Mouse (Mus musculus) adrenal gland, postnatal 14 days (tissue): Measurements from ENCODE around the gene Olfr71. TPM values are rescaled to one million over a fixed set of nuclear protein-coding genes. Genes with fewer than 3 reads are reported as not detected.

Source experiments
- DNase-seq: peaks from one replicate; pipeline ENCODE4 v3.0.0; 2021; ENCODE audit warnings: mixed read lengths
- long read RNA-seq, 2 experiments: library from polyadenylated mRNA; stranded (forward); transcript quantifications; one replicate each; pipeline ENCODE4 v2.0.0; 2021
- total RNA-seq: library from RNA; stranded (reverse); gene quantifications from 2 replicates; pipeline ENCODE4 v1.2.3, GENCODE M21; 2021

The Olfr71 gene
- not detected in 2 replicates for total RNA-seq
- long read RNA-seq, experiment 1 = 0 reads
- long read RNA-seq, experiment 2 = 0 reads

DNA sequence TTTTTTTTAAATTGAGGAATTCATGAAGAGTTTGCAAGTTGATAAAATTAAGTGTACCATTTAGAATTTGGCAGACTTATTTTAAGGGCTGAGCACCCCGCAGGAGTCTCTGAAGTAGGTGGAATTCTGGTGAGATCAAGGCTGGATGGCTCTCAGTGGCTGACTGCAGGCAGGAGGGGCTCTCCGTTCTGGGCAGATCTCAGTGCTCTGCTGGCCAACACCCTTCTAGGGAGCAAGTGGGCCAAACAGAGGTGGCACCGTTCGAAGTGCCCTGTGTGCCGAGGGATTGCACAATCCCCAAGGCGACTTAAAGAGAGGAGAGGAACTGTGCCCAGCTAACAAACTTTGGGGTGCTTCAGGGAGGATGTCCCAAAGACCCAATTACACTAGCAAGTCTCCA, at the start of gene Olfr71:
Gene Olfr71, minus strand, starts transcription at position 387 of the 400 bp plus-strand sequence.
- peak; percentile 48 for DNase-seq

DNA sequence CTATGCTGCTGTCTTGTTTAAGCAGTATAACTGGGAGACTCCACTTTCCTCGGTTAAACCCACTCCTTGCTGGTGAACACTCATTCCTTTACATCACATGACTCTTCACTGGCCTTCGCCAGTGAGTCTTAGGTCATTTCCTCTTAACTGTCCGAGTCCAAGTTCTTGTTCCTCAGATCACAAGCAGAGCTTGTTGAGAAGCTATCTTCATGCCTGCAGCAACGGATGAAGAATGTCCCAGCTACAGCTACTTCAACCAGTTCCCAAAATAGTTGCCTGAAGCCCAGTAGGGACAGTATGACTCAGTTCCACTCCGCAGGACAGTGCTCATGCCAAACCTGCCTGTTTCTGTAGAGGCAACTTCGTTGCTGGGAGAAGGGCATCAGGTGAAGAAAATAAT, 47.2 kb upstream of the Olfr71 start:
- no peak for DNase-seq

DNA sequence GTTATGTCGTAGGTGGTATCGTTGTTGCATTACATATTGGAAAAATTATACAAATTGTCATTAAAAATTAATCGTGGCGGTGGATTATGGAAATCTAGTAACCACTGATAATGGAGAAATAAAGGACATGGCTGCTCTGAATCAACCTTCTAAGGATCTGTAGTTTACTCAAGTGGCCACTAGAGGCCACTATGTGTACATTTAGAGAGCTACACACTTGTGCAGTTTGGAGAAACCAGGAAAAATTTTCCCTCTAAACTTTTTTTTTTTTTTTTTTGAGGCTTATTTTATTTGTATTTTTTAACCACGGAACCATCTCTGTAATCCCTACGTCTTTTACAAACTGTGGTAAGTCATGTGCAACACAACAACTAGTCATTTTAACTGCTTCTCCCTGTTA, 35.1 kb upstream of the Olfr71 start:
- DNase-seq = peak; percentile 12

DNA sequence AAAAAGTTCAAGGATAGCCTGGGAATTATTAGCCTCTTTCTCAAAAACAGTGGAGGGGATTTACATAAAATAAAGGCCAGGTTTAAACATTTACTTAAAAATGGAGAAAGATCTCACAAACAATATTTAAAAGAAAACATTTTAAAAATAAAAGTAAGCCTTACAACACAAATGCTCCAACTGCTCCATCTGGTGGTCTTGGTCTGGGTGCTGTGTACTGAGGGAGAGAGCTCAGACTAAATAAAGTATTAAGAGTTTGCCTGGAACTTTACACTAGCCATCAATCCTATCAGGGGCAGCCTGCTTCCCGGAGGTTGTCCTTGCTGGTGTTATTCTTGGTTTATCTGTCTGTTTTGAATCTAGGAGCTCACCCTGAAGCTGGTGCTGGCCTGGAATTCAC, 33.0 kb upstream of the Olfr71 start:
- DNase-seq = no peak

DNA sequence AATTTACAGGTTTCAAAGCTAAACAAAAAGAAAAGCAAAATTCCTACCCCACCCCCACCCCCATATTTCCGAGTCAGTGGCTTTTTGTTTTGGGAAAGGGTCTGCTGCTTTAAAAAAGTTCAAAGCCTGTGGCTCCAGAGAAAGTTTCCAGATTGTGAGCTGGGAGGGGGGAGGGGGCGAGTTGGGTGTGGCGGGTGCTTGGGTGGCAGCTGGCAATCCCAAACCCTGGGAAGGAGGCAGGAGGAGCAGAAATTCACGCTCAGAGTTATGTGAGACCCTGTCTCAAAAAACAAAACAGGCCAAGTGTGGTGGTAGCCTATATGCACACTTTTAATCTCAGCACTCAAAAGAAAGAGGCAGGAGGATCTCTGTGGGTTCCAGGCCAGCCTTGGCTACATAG, 32.6 kb upstream of the Olfr71 start:
- no peak for DNase-seq

DNA sequence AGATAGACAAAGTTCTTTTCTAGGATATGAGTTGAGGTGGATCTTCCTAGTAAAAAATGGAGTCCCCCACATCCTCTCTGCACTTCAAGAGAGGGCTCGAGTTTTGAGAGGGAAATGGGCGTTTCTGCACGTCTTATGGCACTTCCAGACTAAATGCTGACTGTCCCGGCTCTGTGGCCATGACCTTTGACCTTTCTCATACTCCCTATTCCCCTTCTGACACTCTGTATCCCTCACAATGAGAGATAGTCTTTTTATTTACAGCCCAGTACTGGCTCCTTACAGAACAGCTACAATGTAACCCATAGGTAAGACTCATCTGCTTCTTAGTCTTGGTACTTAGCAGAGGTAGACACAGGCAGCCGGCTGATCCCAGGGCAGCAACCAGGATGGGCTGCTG, 31.5 kb upstream of the Olfr71 start:
- DNase-seq = no peak

DNA sequence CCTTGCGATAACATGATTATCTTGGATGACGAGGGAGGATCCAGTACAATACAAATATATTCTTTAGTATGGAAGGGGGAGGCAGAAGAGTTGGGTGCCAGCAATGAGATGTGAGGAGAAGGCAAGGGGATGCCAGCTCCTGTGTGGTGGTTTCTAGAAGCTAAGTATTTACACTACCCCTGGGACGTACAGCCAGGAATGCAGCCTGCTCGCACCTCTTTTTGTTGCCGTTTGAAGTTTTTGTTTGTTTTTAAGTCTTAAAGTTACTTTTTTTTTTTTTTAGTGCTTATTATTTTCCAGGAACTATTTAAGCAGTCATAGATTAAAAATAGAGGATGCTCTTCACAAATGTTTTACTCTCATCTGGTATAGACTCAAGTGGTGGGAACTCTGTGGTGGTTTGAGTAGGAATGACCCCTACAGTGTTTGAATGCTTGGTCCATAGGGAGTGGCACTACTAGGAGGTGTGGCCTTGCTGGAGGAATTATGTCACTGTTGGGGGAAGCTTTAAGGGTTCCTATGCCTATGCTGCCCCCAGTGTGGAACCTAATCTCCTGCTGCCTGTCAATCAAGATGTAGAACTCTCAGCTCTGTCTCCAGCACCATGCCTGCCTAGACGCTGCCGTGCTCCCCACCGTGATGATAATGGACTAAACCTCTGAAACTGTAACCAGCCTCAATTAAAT, 29.1 kb upstream of the Olfr71 start:
- no peak for DNase-seq

DNA sequence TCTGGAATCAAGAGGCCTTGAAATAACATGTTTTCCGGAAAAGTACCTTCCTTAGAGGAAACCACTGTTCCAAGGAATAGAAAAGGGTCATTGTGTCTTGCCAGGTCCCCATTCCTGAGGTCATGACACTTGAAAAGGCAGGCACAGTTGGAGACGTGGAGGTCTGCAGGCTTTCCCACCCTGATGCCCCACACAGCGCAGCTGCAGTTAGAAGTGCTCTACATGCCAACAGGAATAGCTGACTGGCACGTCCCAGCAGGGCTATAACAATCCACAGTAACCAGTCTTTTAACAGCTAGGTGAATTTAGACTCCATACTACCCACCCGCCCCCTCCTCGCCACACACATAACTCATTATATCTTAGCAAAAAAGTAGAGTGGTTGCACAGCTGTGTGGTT, 27.1 kb upstream of the Olfr71 start:
- DNase-seq = no peak

DNA sequence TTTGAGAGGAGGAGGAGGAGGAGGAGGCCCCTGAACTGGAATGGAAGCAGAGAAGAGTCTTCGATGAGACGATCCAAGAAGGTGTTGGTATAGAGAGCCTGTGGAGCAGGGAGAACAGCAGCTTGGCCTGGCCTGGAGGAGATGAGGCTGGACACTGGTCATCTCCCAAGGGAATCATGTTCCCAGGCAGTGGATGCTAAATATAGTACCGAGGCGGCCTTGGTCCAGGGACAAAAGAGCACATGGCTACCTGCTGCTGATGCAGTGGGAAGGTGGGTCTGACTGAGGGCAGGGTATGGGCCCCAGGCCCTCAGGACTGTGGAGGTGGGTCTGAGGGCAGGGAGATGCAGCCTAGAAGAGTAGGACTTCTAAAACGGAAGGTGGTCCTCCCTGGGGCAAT, 23.1 kb upstream of the Olfr71 start:
- no peak for DNase-seq

DNA sequence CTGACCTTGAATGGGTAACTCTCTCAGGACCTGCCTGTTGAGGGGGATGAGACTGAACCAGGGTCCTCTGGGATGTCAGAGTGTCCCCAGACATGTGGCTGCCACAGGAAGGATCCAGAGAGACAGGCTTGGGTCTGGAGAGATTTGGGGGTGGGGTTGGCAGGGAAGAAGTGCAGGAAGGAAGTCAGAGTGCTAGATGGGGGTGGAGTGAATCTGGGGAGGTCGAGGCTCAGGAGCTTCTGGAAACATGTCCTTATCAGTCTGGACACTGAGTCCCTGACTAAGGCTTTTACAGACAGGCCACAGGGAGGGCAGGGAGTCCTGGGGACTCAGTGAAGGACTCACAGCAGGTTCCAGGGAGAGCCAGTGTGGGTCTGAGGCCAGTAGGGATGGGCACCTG, 22.1 kb upstream of the Olfr71 start:
- DNase-seq = no peak

DNA sequence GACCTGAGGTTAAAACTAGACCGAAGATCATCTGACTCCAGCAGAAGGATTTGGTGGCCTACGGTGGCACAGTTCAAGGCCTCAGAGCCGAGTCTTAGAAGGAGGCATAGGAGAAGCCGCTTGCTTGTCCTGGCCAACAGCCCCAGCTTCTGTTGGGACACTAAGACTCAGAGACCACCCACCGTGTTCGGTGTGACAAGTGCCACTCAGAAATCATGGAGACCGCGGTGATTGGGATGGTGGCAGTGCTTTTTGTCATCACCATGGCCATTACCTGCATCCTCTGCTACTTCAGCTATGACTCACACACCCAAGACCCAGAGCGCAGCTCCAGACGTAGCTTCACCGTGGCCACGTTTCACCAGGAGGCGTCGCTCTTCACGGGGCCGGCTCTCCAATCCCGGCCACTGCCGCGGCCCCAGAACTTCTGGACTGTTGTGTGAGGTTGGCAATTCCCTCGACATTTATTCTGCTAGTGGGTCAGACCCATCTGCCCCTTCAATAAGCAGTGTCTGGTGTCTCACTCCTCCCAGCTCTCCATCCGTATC, 20.8 kb upstream of the Olfr71 start:
- DNase-seq = no peak

DNA sequence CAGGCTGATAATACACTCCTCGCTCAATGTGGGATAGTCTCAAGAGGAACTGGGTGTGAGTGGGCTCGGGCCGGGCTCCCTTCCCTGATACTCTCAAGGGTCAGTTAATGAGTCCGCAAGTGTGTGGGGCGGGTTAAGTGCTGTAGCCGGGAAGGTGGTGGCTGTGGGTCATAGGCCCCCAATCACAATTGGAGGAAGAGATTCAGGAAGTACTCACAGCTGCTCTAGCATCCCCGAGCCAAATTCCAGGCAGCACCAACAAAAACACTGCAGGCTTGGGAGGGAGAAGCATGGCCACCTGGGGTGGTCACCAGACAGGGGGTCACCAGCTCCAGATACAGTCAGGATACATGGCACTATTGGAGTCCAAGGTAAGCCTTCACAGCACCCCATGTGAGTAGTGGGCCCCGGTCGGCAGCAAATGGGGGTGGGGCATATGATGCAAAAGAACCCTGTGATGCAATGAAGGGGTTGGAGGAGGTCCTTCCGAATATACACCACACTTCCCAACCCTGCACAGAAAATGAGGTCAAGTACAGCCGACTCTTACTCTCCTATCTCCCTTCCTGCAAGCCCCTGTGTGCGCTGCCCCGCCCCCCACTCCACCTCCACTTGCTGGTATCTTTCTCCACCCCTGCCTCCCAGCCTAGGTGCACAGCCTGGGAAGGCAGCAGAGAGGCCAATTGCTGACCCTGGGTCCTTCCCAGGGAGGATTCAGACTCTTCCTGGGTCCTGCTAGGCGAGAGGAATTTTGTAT, 19.9 kb upstream of the Olfr71 start, which contains the start of gene Spaar:
Gene Spaar, plus strand, starts transcription at position 241 of the 757 bp plus-strand sequence.
- DNase-seq = peak; percentile 61

DNA sequence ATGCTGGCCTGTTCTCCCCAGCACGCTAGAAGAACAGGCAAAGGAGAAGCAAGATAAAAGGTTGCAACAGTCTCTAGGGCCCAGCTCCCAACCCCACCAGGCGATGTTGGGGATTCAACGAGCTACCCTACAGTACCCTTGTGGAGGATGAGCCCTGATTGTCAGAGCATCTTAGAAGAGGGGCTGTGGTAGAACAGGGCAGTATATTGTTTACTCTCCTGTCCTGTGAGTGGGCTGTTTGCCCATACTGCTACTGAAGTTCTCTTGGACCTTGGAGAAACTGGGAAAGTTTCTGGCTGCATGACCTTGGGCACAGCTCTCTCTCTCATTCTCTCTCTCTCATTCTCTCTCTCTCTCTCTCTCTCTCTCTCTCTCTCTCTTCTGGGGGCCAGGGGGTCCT, 19.1 kb upstream of the Olfr71 start:
- no peak for DNase-seq

DNA sequence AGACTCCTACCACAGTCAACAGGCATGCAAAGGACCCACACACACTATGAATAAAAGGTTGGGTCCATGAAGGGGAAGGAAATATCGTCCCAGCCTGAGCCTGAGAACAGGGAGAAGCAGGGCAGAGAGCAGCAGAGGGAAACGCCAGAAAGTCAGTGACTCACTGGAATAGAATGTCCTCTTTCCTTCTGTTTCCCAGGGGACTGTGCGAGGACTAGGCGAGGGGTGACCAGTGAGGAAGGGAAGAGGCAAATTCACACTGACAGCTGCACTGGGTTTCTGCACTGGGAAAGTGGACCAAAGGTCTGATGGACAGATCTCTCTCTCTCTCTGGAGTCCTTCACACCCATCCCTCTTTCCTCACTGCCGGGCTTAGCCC, 18.5 kb upstream of the Olfr71 start:
- DNase-seq = peak; percentile 83

DNA sequence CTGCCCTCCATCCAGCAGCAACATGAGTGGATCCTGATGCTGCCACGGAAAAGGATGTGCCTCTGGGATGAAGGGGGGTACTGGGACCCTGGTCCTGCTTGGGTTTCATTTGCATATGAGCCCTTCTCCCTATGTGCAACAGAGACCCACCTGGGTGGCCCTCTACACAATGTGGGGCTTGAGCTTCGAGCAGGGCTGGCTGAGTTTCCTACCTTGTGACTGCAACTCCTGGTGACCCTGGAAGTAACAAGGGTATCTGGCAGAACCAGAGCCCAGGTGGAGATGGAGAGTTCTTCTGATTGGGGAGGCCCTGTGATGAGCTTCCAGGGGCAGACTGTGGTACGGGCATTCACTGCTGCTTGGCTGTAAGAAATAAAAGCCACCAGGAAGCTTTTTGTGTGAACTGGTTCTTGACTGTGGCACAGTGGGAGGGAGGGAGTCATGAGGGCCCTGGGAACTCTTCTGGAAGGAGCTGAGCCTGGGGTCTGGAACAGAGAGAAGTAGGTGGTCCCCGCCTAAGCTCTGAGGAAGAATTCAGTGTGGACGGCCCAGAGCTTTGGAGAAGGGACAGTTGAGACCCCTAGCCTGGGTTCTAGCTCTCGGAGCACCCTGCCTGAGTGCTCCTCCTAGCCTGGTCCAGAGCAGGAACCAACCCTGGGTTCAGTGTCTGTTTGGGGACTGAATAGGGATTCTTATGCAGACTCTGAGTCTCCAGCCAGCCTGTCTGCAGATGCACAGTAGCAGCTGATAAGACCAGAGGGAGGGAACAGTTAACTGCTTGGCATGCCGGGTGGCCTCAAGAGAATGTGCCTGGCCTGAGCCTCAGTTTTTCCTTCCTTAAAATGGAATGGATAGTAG, 17.9 kb upstream of the Olfr71 start:
- no peak for DNase-seq

DNA sequence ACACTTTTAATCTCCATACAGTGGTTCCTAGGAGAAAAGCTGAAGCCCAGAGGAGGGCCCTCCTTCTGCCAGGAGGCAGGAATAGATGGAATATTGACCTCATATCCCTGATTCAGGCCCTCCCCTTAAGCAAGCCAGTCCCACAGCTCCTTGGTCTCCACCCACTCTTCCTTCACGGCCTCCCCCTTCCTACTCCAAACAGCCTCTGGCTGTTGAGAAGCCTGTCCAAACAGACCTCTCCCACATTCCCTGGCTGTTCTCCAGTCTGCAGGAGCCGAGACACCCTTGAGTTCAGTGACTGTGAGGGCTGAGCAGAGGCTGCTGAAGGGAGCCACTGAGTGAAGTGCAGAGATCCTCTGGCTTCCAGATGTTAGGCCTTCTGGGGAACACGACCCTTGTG, 16.9 kb upstream of the Olfr71 start, which contains the start of gene Hrct1:
Gene Hrct1, plus strand, starts transcription at position 194 of the 400 bp plus-strand sequence.
- DNase-seq = peak; percentile 79

DNA sequence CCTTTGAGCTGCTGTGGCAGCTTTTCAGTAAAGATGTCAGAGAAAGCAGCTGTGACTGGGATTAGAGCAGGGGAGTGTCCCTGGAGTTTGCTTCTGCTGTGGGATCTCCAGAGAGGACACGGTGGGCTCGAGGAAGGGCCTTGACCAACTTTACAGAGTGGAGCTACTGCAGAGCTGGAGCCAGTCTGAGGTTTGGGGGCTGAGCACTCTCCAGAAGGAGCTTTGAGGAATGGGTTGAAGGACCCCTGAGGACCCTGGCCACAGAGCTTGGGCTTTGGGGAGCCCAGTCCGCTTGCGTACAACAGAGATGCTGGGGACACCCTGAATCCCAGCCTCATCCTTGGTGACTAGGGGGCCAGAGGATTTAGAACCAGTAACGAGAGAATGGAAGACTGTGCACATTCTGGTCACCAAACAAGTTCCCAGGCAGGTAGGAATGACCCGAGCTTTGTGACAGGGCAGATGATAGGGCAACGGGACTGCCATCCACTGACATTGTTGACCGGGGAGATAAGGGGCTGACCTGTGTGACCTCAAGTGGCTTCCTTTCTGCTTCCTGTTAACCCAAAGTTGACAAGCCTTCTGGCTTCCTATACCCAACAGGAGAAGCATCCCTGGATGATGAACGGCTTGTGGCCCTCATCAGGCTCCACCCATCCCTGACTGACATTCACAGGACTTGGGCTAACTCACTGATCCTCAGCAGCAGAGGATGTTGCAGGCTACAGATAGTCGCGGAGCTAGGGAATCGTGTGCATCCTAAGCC, 16.4 kb upstream of the Olfr71 start:
- peak; percentile 40 for DNase-seq

DNA sequence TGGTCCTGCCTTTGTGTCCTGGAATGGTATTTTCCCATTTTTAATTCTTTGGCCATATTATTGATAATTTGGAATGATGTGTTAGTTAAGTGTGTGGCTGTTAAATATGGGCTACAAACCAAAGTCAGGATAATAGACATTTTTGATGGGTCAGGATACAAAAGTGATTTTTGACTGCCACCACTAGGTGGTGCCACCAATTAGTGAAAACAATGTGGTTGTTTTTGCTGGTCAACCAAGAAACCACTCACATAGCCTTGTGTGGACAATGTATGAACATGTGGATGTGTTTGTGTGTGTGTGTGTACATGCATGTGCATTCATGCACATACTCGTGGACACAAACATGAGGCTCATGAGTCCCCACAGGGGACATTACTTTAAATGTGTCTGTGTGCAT, 14.7 kb upstream of the Olfr71 start:
- DNase-seq = peak; percentile 77

DNA sequence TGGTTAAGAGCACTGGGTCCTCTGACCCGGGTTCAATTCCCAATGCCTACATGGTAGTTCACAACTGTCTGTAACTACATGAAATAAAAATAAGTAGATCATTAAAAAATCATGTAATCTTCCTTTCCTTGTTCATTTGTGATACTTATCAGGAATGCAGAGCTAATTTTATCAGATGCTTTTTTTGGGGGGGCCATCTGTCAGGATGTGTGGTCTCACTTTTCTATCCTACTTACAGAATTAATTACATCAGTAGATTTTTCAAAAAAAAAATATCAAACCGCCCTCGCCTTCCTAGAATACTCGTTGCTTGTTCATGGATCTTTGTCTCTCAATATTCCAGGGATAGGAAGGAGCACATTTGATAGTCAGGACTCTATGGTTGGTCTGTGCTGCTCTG, 12.1 kb upstream of the Olfr71 start:
- DNase-seq = no peak

DNA sequence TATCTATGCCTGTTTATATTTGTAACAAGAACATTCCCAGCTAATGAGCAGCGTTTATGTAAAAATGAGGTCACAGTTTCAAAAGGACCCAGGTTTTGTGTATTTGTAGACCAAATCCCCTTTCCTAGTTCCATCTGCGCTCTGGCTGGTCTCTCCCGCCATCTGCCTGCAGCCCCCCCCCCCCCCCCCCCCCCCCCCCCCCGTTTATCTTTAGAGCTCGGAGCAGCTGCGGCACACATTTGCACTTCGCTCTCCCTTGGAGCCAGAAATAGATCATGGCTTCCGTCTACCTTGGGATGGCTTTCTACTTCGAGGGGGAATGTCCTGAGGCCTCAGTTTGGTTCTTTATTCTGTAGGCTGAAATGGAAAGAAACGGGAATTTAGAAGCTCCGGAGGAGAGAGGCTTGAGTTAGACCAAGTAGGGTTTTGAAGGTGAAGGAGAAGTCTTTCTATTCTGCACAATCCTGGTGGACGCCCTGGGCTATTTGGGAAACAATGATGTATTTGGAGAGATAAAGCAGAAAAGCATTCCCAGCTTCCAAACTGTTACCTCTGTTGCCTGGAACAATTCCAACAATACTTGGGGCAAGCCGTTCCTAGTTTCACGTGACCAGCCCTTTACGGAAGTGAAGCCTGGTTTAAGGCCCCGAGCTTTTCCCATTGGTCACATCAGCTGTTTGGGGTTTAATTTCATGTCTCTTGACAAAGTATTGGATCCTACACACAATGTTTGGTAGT, 10.6 kb upstream of the Olfr71 start:
- DNase-seq = no peak

DNA sequence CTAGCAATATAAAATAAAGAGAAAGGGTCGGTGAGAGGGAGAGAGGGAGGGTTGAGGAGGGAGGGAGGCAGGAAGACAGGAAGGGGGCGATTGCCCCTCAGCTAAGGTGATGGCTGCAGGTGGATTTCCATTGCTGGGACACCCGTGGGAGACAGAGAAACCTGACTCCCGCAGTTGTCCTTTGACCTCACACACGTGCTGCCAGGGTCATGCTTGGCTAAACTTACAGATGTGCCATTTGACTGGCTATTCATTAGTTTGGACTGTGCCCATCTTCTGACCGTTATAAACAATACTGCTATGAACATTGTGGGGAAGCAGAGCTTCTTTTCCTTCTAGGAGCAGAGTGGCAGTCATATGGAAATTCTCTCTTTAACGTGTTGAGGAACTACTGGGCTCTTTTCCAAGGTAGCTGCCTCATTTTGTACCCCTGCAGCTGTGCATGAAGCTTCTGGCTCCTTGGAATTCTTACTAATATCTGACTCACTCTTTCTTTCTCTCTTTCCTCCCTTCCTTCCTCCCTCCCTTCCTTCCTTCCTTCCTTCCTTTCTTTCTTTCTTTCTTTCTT, 3.7 kb upstream of the Olfr71 start:
- DNase-seq = no peak
